Mouse (Mus musculus) natural killer cell, adult 2 months (primary cell): ENCODE data around the gene Fstl4.

Experiments
- DNase-seq, 2 experiments: peaks; one replicate each; pipeline ENCODE4 v3.0.0; 2022; ENCODE audit warnings: low spot score in 2 of 2

Fstl4 gene

GRCm38 (mm10) chr11:53019509-53019908 is 255.1 kb downstream of the Fstl4 start:
- DNase-seq, result no peak

GRCm38 (mm10) chr11:53024403-53024802 is 260.0 kb downstream of the Fstl4 start:
- DNase-seq, result no peak

GRCm38 (mm10) chr11:53025686-53026085 is 261.3 kb downstream of the Fstl4 start:
- DNase-seq, result no peak

- no peak for DNase-seq
Observed at GRCm38 (mm10) chr11:53028421-53029168, 264.2 kb downstream of the Fstl4 start.

- no peak for DNase-seq
Observed at GRCm38 (mm10) chr11:53031777-53032176, 267.3 kb downstream of the Fstl4 start.

- DNase-seq, result peak; percentile 3 to 38
Observed at GRCm38 (mm10) chr11:53032336-53032735, 267.9 kb downstream of the Fstl4 start.

- no peak for DNase-seq
Observed at GRCm38 (mm10) chr11:53035414-53035813, 271.0 kb downstream of the Fstl4 start.

GRCm38 (mm10) chr11:53046850-53047249 is 282.4 kb downstream of the Fstl4 start:
- DNase-seq, result no peak

GRCm38 (mm10) chr11:53054151-53054550 is 289.7 kb downstream of the Fstl4 start:
- DNase-seq, result no peak

- DNase-seq, result no peak
Observed at GRCm38 (mm10) chr11:53055896-53056295, 291.5 kb downstream of the Fstl4 start.

- no peak for DNase-seq
Observed at GRCm38 (mm10) chr11:53056781-53057180, 292.3 kb downstream of the Fstl4 start.

GRCm38 (mm10) chr11:53057821-53058553 is 293.6 kb downstream of the Fstl4 start:
- no peak for DNase-seq

- DNase-seq, result no peak
Observed at GRCm38 (mm10) chr11:53058557-53058956, 294.1 kb downstream of the Fstl4 start.

GRCm38 (mm10) chr11:53067699-53068478 is 303.5 kb downstream of the Fstl4 start:
- DNase-seq, result no peak

GRCm38 (mm10) chr11:53068479-53069065 is 304.1 kb downstream of the Fstl4 start:
- no peak for DNase-seq

GRCm38 (mm10) chr11:53069751-53070150 is 305.3 kb downstream of the Fstl4 start:
- no peak for DNase-seq

- DNase-seq, result no peak
Observed at GRCm38 (mm10) chr11:53071602-53072001, 307.2 kb downstream of the Fstl4 start.

GRCm38 (mm10) chr11:53077641-53078040 is 313.2 kb downstream of the Fstl4 start:
- no peak for DNase-seq

- no peak for DNase-seq
Observed at GRCm38 (mm10) chr11:53078419-53079334, 314.2 kb downstream of the Fstl4 start.

- no peak for DNase-seq
Observed at GRCm38 (mm10) chr11:53081310-53081709, 316.9 kb downstream of the Fstl4 start.

GRCm38 (mm10) chr11:53085367-53085766 is 320.9 kb downstream of the Fstl4 start:
- peak in 1 of 2 experiments; percentile 11 for DNase-seq
